Mouse (Mus musculus) stomach, embryonic 14.5 days (tissue): ENCODE data around the gene Knl1. TPM values are rescaled to one million over a fixed set of nuclear protein-coding genes. Genes with fewer than 3 reads are reported as not detected.

Experiments
- ATAC-seq: fragments of 200-750 bp; cut with Nextera tagmentation; 2 replicates; pipeline ENCODE4 v1.8.0; 2017; ENCODE audit warnings: low read depth, moderate TSS enrichment; ENCODE audit not compliant: insufficient number of reproducible peaks, insufficient read depth, low FRiP score
- H3K27ac ChIP-seq: fragments of 300-500 bp; sonication (generic); 2 replicates; pipeline ENCODE4 v1.5.1; 2014; ENCODE audit warnings: mild to moderate bottlenecking, low read length, moderate library complexity, mixed read lengths
- H3K27me3 ChIP-seq: fragments of 300-500 bp; sonication (generic); 2 replicates; pipeline ENCODE4 v1.6.1; 2014; ENCODE audit warnings: low read length, control low read depth, mixed read lengths; ENCODE audit not compliant: control insufficient read depth, insufficient read depth
- H3K36me3 ChIP-seq: fragments of 300-500 bp; sonication (generic); 2 replicates; pipeline ENCODE4 v1.6.1; 2014; ENCODE audit warnings: mild to moderate bottlenecking, control low read depth, low read length, moderate library complexity, mixed read lengths; ENCODE audit not compliant: control insufficient read depth, insufficient read depth
- H3K4me1 ChIP-seq: fragments of 300-500 bp; sonication (generic); 2 replicates; pipeline ENCODE4 v1.6.1; 2014; ENCODE audit warnings: low read length, control low read depth, mixed read lengths; ENCODE audit not compliant: control insufficient read depth, insufficient read depth
- H3K4me2 ChIP-seq: fragments of 300-500 bp; sonication (generic); replicated peaks from 2 replicates; pipeline ENCODE4 v1.6.1; 2014; ENCODE audit warnings: low read depth, low read length, control low read depth
- H3K4me3 ChIP-seq: fragments of 300-500 bp; sonication (generic); 2 replicates; pipeline ENCODE4 v1.5.1; 2014; ENCODE audit warnings: low read depth, low read length, control low read depth
- H3K9ac ChIP-seq: fragments of 300-500 bp; sonication (generic); replicated peaks from 2 replicates; pipeline ENCODE4 v1.6.1; 2014; ENCODE audit warnings: low read depth, mild to moderate bottlenecking, control low read depth, low read length, moderate library complexity, mixed read lengths
- H3K9me3 ChIP-seq: fragments of 300-500 bp; sonication (generic); 2 replicates; pipeline ENCODE4 v1.6.1; 2016; ENCODE audit warnings: low read depth, low read length, control low read depth; ENCODE audit not compliant: control insufficient read depth
- WGBS: fragments of 180-500 bp; shearing (Covaris S2); extraction: QIAGEN DNeasy Blood & Tissue Kit; methylation state at CpG from one replicate; pipeline ENCODE4 v1.1.7; 2014; 5-methylcytosine and 5-hydroxymethylcytosine counted together
- polyA plus RNA-seq: library from polyadenylated mRNA; unstranded; fragments of >200 nt; fragmentation: Nextera tagmentation; extraction: Ambion mirVana; gene quantifications from 2 replicates; pipeline ENCODE4 v1.2.1, GENCODE M21; 2014

Knl1 gene
- polyA plus RNA-seq, 1 experiment from 2014 or later = 47.6 TPM

DNA sequence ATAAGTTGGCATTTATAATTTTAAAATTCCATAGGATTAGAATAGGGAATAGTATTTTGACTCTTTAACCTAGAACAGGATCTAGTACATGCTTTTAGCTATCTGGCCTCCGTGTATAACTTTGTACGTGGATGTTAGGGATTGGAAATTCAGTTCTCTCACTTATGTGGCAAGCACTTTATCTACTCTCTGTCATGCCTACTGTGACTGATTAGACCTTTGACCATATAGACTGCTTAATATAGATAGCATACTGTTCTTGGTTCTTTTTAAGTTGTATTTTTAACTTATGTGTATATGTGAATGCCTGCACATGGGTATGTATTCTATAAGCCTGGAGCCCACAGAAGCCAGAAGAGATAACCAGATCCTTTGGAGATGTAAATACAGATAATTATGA, 13.2 kb downstream of the Knl1 start:
- ATAC-seq = no peak
- Histone ChIP-seq H3K36me3 (peaks cover 30% of the 10 kb centered on the region), H3K27me3 (no peaks in the 10 kb centered on the region), H3K4me1 (no peaks in the 10 kb centered on the region), H3K4me2 (no peak overlapping the region), H3K9me3 (no peaks in the 10 kb centered on the region), H3K27ac (no peak overlapping the region), H3K4me3 (no peak overlapping the region), H3K9ac (no peak overlapping the region)
- 92% methylated on average over 2 of the region's 2 CpGs for WGBS

DNA sequence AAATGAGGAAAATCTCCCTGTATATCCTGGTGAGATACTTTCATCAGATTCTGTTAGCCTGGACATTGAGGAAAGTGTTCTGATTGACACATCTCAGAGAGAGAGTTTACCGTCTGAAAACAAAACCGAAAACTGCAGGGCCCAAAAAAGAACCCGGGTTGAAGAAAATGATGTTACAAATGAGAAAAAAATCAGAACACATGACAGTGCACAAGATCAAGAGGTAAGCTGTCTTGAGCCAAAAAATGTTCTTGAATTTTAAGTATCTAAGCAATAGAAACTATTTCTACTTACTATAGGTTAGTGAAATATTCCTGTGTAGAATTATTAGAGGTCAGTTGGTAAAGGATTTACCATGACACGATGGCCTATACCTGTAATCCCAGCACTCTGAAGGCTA, 25.5 kb downstream of the Knl1 start:
- ATAC-seq = no peak
- Histone ChIP-seq H3K27me3 (no peaks in the 10 kb centered on the region), H3K9ac (no peak overlapping the region), H3K27ac (no peak overlapping the region), H3K4me3 (no peak overlapping the region), H3K4me2 (no peak overlapping the region), H3K4me1 (no peaks in the 10 kb centered on the region), H3K9me3 (no peaks in the 10 kb centered on the region), H3K36me3 (peaks cover 18% of the 10 kb centered on the region)
- 92% methylated on average over 4 of the region's 4 CpGs for WGBS

DNA sequence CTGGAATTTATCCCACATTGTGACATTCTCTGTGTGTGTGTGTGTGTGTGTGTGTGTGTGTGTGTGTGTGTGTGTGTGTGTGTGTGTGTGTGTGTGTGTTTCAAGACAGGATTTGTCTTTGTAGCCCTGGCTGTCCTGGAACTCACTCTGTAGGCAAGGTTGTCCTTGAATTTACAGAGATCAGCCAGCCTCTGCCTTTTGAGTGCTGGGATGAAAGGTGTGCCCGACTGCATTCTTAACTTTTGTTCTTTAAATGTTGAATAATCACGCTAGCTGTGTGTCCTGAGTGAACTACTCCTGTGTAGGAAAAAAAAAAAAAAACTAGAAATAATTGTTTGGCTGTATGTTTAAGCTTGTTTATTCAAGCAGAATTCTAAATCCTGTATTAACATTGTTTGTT, 39.2 kb downstream of the Knl1 start:
- Histone ChIP-seq H3K27ac (no peak overlapping the region), H3K9me3 (no peaks in the 10 kb centered on the region), H3K36me3 (peaks cover 29% of the 10 kb centered on the region), H3K9ac (no peak overlapping the region), H3K4me1 (no peaks in the 10 kb centered on the region), H3K4me2 (no peak overlapping the region), H3K4me3 (no peak overlapping the region), H3K27me3 (no peaks in the 10 kb centered on the region)
- ATAC-seq = no peak
- 84% methylated on average over 2 of the region's 2 CpGs for WGBS

DNA sequence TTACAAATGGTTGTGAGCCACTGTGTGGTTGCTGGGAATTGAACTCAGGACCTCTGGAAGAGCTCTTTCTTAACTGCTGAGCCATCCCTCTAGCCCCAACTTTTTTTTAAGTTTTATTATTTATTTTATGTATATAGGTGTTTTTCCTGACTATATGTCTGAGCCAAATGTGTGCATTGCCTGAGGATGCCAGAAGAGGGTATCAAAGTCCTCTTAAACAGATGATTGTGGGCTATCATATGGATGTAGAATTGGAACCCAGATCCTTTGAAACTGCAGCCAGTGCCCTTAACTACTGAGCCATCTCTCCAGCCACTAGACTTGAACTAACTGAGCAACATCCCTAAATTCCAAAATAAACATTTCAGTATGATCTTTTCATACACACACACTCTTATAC, 54.6 kb downstream of the Knl1 start:
- no peak overlapping the region for H3K4me2 ChIP-seq
- no peak overlapping the region for H3K9ac ChIP-seq
- no peaks in the 10 kb centered on the region for H3K4me1 ChIP-seq
- no peak overlapping the region for H3K4me3 ChIP-seq
- ATAC-seq = no peak
- H3K27ac ChIP-seq = no peak overlapping the region
- H3K36me3 ChIP-seq = peaks cover 28% of the 10 kb centered on the region
- H3K9me3 ChIP-seq = no peaks in the 10 kb centered on the region
- no peaks in the 10 kb centered on the region for H3K27me3 ChIP-seq

DNA sequence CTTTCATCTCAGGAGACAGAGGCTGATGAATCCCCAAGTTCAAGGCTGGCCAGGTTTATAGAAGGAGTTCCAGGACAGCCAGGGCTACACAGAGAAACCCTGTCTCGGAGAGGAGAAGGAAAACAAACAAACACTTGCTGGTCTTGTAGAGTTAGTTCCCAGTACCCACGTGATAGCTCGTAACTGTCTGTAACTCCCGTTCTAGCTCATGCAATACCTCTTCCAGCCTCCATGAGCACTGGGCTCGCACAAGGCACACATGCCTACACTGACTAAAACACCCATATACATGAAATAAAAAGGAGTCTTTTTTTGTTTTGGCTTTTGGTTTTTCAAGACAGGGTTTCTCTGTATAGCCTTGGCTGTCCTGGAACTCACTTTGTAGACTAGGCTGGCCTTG, 59.7 kb downstream of the Knl1 start:
- Histone ChIP-seq H3K4me1 (no peaks in the 10 kb centered on the region), H3K27me3 (no peaks in the 10 kb centered on the region), H3K9ac (no peak overlapping the region), H3K9me3 (no peaks in the 10 kb centered on the region), H3K4me2 (no peak overlapping the region), H3K27ac (no peak overlapping the region), H3K4me3 (no peak overlapping the region), H3K36me3 (peaks cover 21% of the 10 kb centered on the region)
- no peak for ATAC-seq
- WGBS = 79% methylated on average over 5 of the region's 5 CpGs

DNA sequence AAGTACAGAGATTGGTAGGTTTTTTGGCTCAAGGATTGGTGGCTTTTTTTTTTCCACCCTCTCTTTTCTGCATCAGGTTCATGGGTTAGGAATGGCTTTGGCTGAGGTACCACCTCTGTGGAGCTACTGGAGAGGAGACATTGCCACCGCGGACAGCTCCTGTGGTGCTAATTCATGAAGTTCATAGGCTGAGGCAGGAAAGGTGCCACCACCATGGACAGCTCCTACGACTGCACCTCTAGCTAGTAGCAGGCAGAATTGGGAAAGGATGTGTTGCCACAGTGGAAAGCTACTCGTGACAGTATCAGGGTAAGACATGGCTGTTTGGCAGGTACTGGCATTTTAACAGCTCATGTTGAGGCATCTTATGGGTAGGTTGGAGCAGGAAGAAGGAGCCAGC, 61.6 kb downstream of the Knl1 start:
- Histone ChIP-seq H3K4me1 (peaks cover 5% of the 10 kb centered on the region; the same call in 1 of the 2 replicates), H3K4me2 (no peak overlapping the region), H3K27ac (no peak overlapping the region), H3K9ac (no peak overlapping the region), H3K4me3 (no peak overlapping the region), H3K27me3 (no peaks in the 10 kb centered on the region), H3K9me3 (no peaks in the 10 kb centered on the region), H3K36me3 (peaks cover 3% of the 10 kb centered on the region)
- ATAC-seq = no peak
- WGBS = 53% methylated on average over 4 of the region's 4 CpGs

DNA sequence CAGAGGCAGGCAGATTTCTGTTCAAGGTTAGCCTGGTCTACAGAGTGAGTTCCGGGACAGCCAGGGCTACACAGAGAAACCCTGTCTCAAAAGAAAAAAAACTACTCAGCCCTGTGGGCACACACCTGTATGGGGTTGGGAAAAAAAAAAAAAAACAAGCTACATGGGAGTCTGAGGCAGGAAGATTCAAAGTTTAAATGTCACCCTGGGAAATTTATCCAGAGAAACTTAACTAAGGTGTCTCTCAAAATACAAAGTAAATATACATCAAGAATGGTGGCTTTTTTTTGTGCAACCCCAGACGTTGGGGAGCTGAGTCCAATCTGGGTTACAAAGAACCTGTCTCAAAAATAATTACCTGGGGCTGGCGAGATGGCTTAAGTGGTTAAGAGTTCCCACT, 64.1 kb downstream of the Knl1 start:
- H3K4me3 ChIP-seq = no peak overlapping the region
- H3K9ac ChIP-seq = no peak overlapping the region
- 88% methylated on average over 3 of the region's 3 CpGs for WGBS
- H3K4me1 ChIP-seq = peaks cover 5% of the 10 kb centered on the region; the same call in 1 of the 2 replicates
- no peak for ATAC-seq
- H3K27me3 ChIP-seq = no peaks in the 10 kb centered on the region
- H3K27ac ChIP-seq = no peak overlapping the region
- 0 out of 2 replicates have a peak, but pooled peaks cover 3% of the 10 kb centered on the region for H3K36me3 ChIP-seq
- no peak overlapping the region for H3K4me2 ChIP-seq
- H3K9me3 ChIP-seq = no peaks in the 10 kb centered on the region

DNA sequence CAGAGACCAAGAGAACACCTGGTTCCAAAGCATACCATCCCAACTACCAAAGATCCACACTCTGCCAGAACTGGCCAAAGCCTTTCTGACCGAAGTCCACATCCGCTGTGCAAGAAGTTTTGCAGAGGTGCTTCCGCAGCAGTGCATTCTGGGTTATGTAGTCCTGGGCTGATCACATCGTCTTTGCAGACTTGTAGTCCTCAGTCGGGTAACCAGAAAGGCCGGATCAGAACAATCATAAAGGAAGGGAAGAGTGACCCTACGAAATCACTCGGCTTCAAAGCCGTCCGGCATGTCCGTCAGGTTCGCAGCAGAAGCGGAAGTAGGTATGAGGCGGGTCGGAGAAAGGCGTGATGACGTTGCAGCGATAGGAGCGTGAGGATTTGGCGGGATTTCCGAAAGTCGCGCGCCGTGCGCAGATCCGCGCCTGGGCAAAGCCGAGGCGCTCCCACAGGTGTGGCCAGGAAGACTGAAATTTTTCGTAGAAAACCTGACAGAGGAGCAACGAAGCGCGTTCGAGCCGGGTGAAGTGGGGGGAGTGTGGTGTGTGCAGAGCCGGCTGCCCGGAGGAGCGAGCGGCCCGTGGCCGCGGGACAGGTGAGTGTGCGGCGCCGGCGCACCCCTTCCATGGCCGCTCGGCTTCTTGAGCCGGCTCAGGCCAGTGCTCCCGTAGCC, 65.7 kb downstream of the Knl1 start, which contains the start of gene Rad51:
Gene Rad51, plus strand, starts transcription at position 356 of the 675 bp plus-strand sequence.
- WGBS = under 1% methylated on average over 51 of the region's 51 CpGs

More for the DNA sequence above, 65.7 kb downstream of the Knl1 start, which contains the start of gene Rad51:
- 0 out of 2 replicates have a peak, but pooled peaks cover 4% of the 10 kb centered on the region for H3K36me3 ChIP-seq
- H3K27me3 ChIP-seq = no peaks in the 10 kb centered on the region
- peak within 1 kb of the TSS; percentile 43 for H3K9ac ChIP-seq
- no peaks in the 10 kb centered on the region for H3K9me3 ChIP-seq
- H3K27ac ChIP-seq = peak within 1 kb of the TSS; percentile 87
- peaks cover 5% of the 10 kb centered on the region; the same call in 1 of the 2 replicates for H3K4me1 ChIP-seq
- ATAC-seq = peak; percentile 92
- peak within 1 kb of the TSS; percentile 73 for H3K4me3 ChIP-seq
- peak within 1 kb of the TSS; percentile 82 for H3K4me2 ChIP-seq
